Mouse (Mus musculus) myocyte (in vitro differentiated cells): ENCODE measurements at regions not wholly inside any gene's neighbourhood (a gene's known extent, or its start where the extent isn't known, plus 50 kb on each side); places are given as distances from the start of the nearest gene placed in this dataset.

Source experiments
- H3K27me3 ChIP-seq: one replicate; pipeline ENCODE4 v1.6.1; 2011; ENCODE audit not compliant: control insufficient read depth, insufficient read depth, insufficient read length
- H3K36me3 ChIP-seq: one replicate; pipeline ENCODE4 v1.6.1; 2011; ENCODE audit not compliant: control insufficient read depth, insufficient read depth
- H3K4me2 ChIP-seq: one replicate; pipeline ENCODE4 v1.6.1; 2011; ENCODE audit warnings: low read depth, control low read depth
- H3K4me3 ChIP-seq: one replicate; pipeline ENCODE4 v1.5.1; 2011; ENCODE audit warnings: mild to moderate bottlenecking, control low read depth, moderate library complexity
- H3K79me2 ChIP-seq: one replicate; pipeline ENCODE4 v1.6.1; 2011; ENCODE audit not compliant: control insufficient read depth, insufficient read depth
- H3ac ChIP-seq: one replicate; pipeline ENCODE4 v1.6.1; 2011; ENCODE audit not compliant: control insufficient read depth, insufficient read length
- CEBPB ChIP-seq: IDR thresholded peaks from 2 replicates; pipeline ENCODE4 v1.6.1; 2011; ENCODE audit warnings: mild to moderate bottlenecking, moderate library complexity; ENCODE audit not compliant: poor library complexity, insufficient read depth, severe bottlenecking
- E2F4 ChIP-seq: IDR thresholded peaks from one replicate; pipeline ENCODE4 v1.6.1; 2011; ENCODE audit warnings: mild to moderate bottlenecking, control low read depth, moderate library complexity; ENCODE audit not compliant: insufficient read depth
- MAX ChIP-seq: IDR thresholded peaks from one replicate; pipeline ENCODE4 v1.6.1; 2011; ENCODE audit warnings: low read depth, mild to moderate bottlenecking, control low read depth
- MYOD1 ChIP-seq, 3 experiments: IDR thresholded peaks; one replicate each; pipeline ENCODE4 v1.6.1; 2011; ENCODE audit warnings: control low read depth in 2 of 3, low read depth in 2 of 3, mild to moderate bottlenecking in 2 of 3, moderate library complexity in 1 of 3; ENCODE audit not compliant: insufficient read length in 2 of 3, control insufficient read depth in 1 of 3
- MYOG ChIP-seq, 3 experiments: IDR thresholded peaks; one replicate each; pipeline ENCODE4 v1.6.1; 2011; ENCODE audit warnings: control low read depth in 2 of 3, low read depth in 2 of 3, mild to moderate bottlenecking in 2 of 3; ENCODE audit not compliant: insufficient read length in 2 of 3, control insufficient read depth in 1 of 3, insufficient read depth in 1 of 3
- POLR2A ChIP-seq: IDR thresholded peaks from one replicate; pipeline ENCODE4 v1.6.1; 2011; ENCODE audit warnings: low read depth, mild to moderate bottlenecking, control low read depth, moderate library complexity; ENCODE audit not compliant: insufficient read length
- POLR2AphosphoS2 ChIP-seq: IDR thresholded peaks from one replicate; pipeline ENCODE4 v1.6.1; 2011; ENCODE audit warnings: low read depth, control low read depth; ENCODE audit not compliant: insufficient read length
- REST ChIP-seq: IDR thresholded peaks from one replicate; pipeline ENCODE4 v1.6.1; 2011; ENCODE audit warnings: mild to moderate bottlenecking, control low read depth, moderate library complexity; ENCODE audit not compliant: insufficient read depth, insufficient read length
- SRF ChIP-seq: IDR thresholded peaks from one replicate; pipeline ENCODE4 v1.6.1; 2011; ENCODE audit warnings: low read depth; ENCODE audit not compliant: control insufficient read depth, insufficient read length
- TCF12 ChIP-seq: IDR thresholded peaks from one replicate; pipeline ENCODE4 v1.6.1; 2011; ENCODE audit warnings: mild to moderate bottlenecking, control low read depth; ENCODE audit not compliant: poor library complexity, insufficient read depth, severe bottlenecking
- TCF3 ChIP-seq: IDR thresholded peaks from one replicate; pipeline ENCODE4 v1.6.1; 2011; ENCODE audit warnings: low read depth, control low read depth; ENCODE audit not compliant: insufficient read length
- USF1 ChIP-seq: IDR thresholded peaks from one replicate; pipeline ENCODE4 v1.6.1; 2011; ENCODE audit warnings: low read depth, mild to moderate bottlenecking, control low read depth, moderate library complexity

DNA sequence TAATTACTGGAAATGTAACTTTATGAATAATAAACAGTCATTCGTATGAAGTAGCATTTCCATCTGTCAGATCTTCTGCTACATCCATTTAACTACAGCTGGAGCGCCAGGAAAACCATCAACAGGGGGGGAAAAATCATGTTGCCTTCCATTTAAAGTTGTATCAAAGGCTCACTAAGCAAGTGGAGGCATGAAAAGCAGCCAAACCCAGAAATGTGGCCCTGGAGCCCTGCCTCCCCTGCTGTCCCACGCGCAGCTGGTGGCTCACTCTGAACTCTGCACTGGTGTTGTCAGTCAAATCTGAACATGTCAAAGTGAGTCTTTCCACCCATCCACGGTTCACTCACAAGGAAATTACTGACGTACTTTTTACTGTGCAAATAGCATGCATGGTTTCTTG, 152.5 kb upstream of the Gm3448 start:
- H3K4me3 ChIP-seq: no peak overlapping the region
- TF ChIP-seq MYOD1 (IDR thresholded peaks at IDR 0.05; ENCODE audit: control insufficient read depth in 1 of 3, insufficient read length in 2 of 3, low read depth in 2 of 3) (peak in 2 of 3 experiments; percentile 83 to 88), POLR2AphosphoS2 (no peak), TCF12 (peak; percentile 33), E2F4 (no peak), TCF3 (peak; percentile 58), CEBPB (no peak), SRF (no peak), MAX (no peak), USF1 (no peak), MYOG (IDR thresholded peaks at IDR 0.05; ENCODE audit: control insufficient read depth in 1 of 3, insufficient read depth in 1 of 3, insufficient read length in 2 of 3, low read depth in 2 of 3) (peak in 2 of 3 experiments; percentile 68 to 81), REST (no peak)
- no peaks in the 10 kb centered on the region for H3K79me2 ChIP-seq
- H3K4me2 ChIP-seq: no peak overlapping the region
- H3ac ChIP-seq: no peak overlapping the region
- no peaks in the 10 kb centered on the region for H3K36me3 ChIP-seq
- H3K27me3 ChIP-seq: no peaks in the 10 kb centered on the region

DNA sequence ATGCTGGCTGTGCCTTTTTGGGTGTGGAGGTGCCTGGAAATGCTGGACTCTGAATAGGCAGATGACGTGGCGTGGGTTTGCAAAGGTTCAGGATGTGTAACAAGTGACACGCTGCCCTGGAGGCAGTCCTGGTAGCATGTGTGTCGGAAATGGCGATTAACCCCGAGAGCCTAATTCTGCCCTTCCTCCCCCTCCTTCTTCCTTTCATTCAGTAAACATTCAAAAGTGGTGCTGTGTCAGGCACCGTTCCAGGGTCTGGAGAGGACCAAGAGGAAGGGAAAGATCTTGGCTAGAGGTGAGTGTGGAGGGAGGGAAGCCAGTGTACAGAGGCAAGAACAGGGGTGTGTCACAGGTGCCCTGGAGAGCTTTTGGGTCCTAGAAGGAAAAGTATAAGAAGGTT, 151.5 kb upstream of the Gm3448 start:
- H3K4me2 ChIP-seq: no peak overlapping the region
- H3K79me2 ChIP-seq: no peaks in the 10 kb centered on the region
- no peaks in the 10 kb centered on the region for H3K27me3 ChIP-seq
- TF ChIP-seq POLR2A (no peak), SRF (no peak), E2F4 (no peak), TCF12 (no peak), MYOG (IDR thresholded peaks at IDR 0.05; ENCODE audit: control insufficient read depth in 1 of 3, insufficient read depth in 1 of 3, insufficient read length in 2 of 3, low read depth in 2 of 3) (no peak), MAX (no peak), REST (no peak), CEBPB (no peak), TCF3 (no peak), POLR2AphosphoS2 (no peak), MYOD1 (IDR thresholded peaks at IDR 0.05; ENCODE audit: control insufficient read depth in 1 of 3, insufficient read length in 2 of 3, low read depth in 2 of 3) (no peak), USF1 (no peak)
- H3K36me3 ChIP-seq: no peaks in the 10 kb centered on the region
- no peak overlapping the region for H3K4me3 ChIP-seq
- H3ac ChIP-seq: no peak overlapping the region

DNA sequence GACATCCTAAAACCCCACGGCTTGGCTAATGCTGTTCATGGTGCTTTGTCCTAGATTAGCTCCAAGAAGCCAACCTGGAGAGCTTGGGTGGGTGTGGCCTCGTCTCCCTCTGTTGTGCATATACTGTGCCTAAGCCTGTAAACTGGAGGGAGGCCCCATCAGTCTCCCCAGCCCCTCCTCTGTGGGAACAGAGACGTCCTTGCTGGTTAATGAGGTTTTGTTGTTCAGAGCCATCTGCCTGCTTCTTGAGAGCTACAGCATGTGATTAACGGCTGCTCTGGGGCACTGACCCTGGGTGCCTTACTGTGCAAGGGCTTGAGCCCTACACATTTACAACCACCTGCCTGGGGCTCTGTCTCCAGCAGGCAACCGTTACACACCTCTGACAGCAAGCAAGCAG, 143.9 kb upstream of the Gm3448 start:
- TF ChIP-seq MYOG (IDR thresholded peaks at IDR 0.05; ENCODE audit: control insufficient read depth in 1 of 3, insufficient read depth in 1 of 3, insufficient read length in 2 of 3, low read depth in 2 of 3): no peak
- no peak for TF ChIP-seq TCF12
- TF ChIP-seq MYOD1 (IDR thresholded peaks at IDR 0.05; ENCODE audit: control insufficient read depth in 1 of 3, insufficient read length in 2 of 3, low read depth in 2 of 3): no peak
- no peak for TF ChIP-seq SRF
- no peak for TF ChIP-seq POLR2AphosphoS2
- no peak for TF ChIP-seq MAX
- TF ChIP-seq E2F4: no peak
- no peak for TF ChIP-seq TCF3
- no peak for TF ChIP-seq USF1
- TF ChIP-seq REST: no peak
- no peak for TF ChIP-seq CEBPB
- TF ChIP-seq POLR2A: no peak
- Histone ChIP-seq H3ac (no peak overlapping the region), H3K4me2 (no peak overlapping the region)

DNA sequence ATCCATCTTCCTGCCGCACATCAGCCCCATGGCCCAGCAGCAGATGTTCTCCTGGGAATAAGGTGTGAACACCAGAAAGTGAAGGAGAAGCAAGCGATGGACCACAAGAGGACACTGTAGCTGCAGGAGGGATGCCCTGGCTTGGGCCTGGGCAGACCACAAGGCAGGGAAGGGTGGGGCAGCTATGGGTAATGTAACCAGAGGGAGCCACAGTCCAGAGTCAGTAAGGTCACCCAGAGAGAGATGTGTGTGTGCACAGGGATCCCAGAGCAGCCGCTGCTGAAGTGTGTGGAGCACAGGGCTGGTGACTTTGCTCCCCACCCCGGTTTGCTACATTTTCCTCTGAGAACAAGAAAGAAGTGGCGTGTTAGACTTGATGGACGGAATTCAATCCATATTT, 142.5 kb upstream of the Gm3448 start:
- H3K4me2 ChIP-seq: no peak overlapping the region
- no peaks in the 10 kb centered on the region for H3K79me2 ChIP-seq
- H3ac ChIP-seq: no peak overlapping the region
- TF ChIP-seq POLR2AphosphoS2 (no peak), MYOG (IDR thresholded peaks at IDR 0.05; ENCODE audit: control insufficient read depth in 1 of 3, insufficient read depth in 1 of 3, insufficient read length in 2 of 3, low read depth in 2 of 3) (no peak), MYOD1 (IDR thresholded peaks at IDR 0.05; ENCODE audit: control insufficient read depth in 1 of 3, insufficient read length in 2 of 3, low read depth in 2 of 3) (no peak), POLR2A (no peak), SRF (no peak), USF1 (no peak), TCF3 (no peak), CEBPB (no peak), MAX (no peak), REST (no peak), E2F4 (no peak), TCF12 (no peak)
- H3K36me3 ChIP-seq: no peaks in the 10 kb centered on the region
- peaks cover under 1% of the 10 kb centered on the region for H3K27me3 ChIP-seq
- H3K4me3 ChIP-seq: no peak overlapping the region

More for the DNA sequence above, 143.9 kb upstream of the Gm3448 start:
- no peaks in the 10 kb centered on the region for H3K36me3 ChIP-seq
- H3K27me3 ChIP-seq: no peaks in the 10 kb centered on the region
- no peak overlapping the region for H3K4me3 ChIP-seq
- no peaks in the 10 kb centered on the region for H3K79me2 ChIP-seq
